Comparison of ENCODE assay signal across 9 mouse cellular contexts in the genomic region with DNA sequence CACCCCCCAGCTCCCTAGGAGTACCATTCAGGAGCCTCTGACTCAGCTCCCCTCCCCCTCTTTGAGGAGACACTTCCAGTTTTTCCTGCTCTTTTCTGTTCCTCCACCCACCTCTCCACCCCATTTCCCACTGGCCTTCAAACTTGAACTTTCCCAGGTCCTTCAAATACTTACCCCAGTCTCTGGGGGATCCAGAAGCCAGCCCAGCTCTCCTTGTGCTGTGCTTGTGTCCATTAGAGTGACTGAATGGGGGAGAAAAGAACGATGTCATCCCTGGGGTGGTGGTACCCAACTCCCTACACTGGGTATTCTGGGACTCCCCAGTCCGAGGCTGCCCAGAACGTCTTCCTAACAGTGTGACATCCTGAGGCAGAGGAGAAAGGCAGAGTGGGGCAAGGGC. TPM values are rescaled to one million over a fixed set of nuclear protein-coding genes. Genes with fewer than 3 reads are reported as not detected.
DNase-seq lines count a peak whose midpoint lies in the region; ATAC-seq lines count a peak whose summit lies in the region.
"Had no signal": no experiment of that assay in that cellular context is flagged by ENCODE, and none has a peak within 500 bp of the region (broad histone marks: within the 10 kb centered on the region; RNA-seq: fewer than 3 reads in every experiment).

No protein-coding gene starts in this region.

- no peaks in the 10 kb centered on the region for H3K36me3 ChIP-seq in kidney, embryonic 16.5 days (ENCODE audit: insufficient read depth, low read length)
- H3K36me3 ChIP-seq in embryonic facial prominence, embryonic 14.5 days (ENCODE audit: control insufficient read depth, insufficient read depth, low read length) = no peaks in the 10 kb centered on the region
- H3K36me3 ChIP-seq in liver, embryonic 12.5 days = no peaks in the 10 kb centered on the region

- H3K9me3 ChIP-seq in kidney, embryonic 16.5 days (ENCODE audit: low read length) = no peaks in the 10 kb centered on the region
- H3K9me3 ChIP-seq in embryonic facial prominence, embryonic 14.5 days (ENCODE audit: control insufficient read depth, low read length) = no peaks in the 10 kb centered on the region
- H3K9me3 ChIP-seq in liver, embryonic 12.5 days (replicated peaks) = no peaks in the 10 kb centered on the region

- peak overlapping the region; percentile 51; the same call in 1 of the 2 replicates for H3K4me3 ChIP-seq in kidney, embryonic 16.5 days (ENCODE audit: low read length)
- H3K4me3 ChIP-seq in brown adipose tissue, adult 24 weeks (ENCODE audit: insufficient read depth, low read depth, low read length) = no peak overlapping the region
- H3K4me3 ChIP-seq in embryonic facial prominence, embryonic 14.5 days (ENCODE audit: low read depth, low read length) = peak overlapping the region; percentile 61; the same call in 1 of the 2 replicates
- H3K4me3 ChIP-seq in liver, embryonic 12.5 days = no peak overlapping the region

- H3K4me2 ChIP-seq in kidney, embryonic 16.5 days (replicated peaks; ENCODE audit: low read depth, low read length) = peak overlapping the region; percentile 77
- H3K4me2 ChIP-seq in embryonic facial prominence, embryonic 14.5 days (ENCODE audit: low read depth, low read length) = peak overlapping the region; percentile 97
- peak overlapping the region; percentile 83 for H3K4me2 ChIP-seq in liver, embryonic 12.5 days

- H3K9ac ChIP-seq in kidney, embryonic 16.5 days (replicated peaks; ENCODE audit: low read length) = no peak overlapping the region
- no peak overlapping the region for H3K9ac ChIP-seq in embryonic facial prominence, embryonic 14.5 days (ENCODE audit: low read depth, low read length)
- H3K9ac ChIP-seq in liver, embryonic 12.5 days = no peak overlapping the region

- ATAC-seq in kidney, embryonic 16.5 days (ENCODE audit: low FRiP score, low TSS enrichment) = peak; percentile 6
- ATAC-seq in embryonic facial prominence, embryonic 14.5 days (ENCODE audit: low read depth) = no peak
- no peak; the same call in 1 of the 2 replicates for ATAC-seq in liver, embryonic 12.5 days
- ATAC-seq in inflammation-experienced regulatory T-cells, adult 6 months = no peak

- 10% methylated on average over 3 of the region's 3 CpGs for WGBS in kidney, embryonic 16.5 days
- WGBS in embryonic facial prominence, embryonic 14.5 days = 10% methylated on average over 3 of the region's 3 CpGs
- 16% methylated on average over 3 of the region's 3 CpGs for WGBS in liver, embryonic 12.5 days (ENCODE audit: insufficient replicate concordance)

- no peaks in the 10 kb centered on the region for H3K27me3 ChIP-seq in kidney, embryonic 16.5 days (ENCODE audit: insufficient read depth, low read length)
- no peaks in the 10 kb centered on the region for H3K27me3 ChIP-seq in embryonic facial prominence, embryonic 14.5 days (replicated peaks; ENCODE audit: control insufficient read depth, insufficient read depth, low read length)
- peaks cover 14% of the 10 kb centered on the region; the same call in 1 of the 2 replicates for H3K27me3 ChIP-seq in liver, embryonic 12.5 days (replicated peaks)

- DNase-seq in kidney, postnatal 10 days = no peak
- no peak for DNase-seq in embryonic facial prominence, embryonic 14.5 days (ENCODE audit: low spot score)
- no peak for DNase-seq in adrenal gland, postnatal 36 days
- DNase-seq: retina, postnatal 1 day had no signal

- no peak overlapping the region for H3K27ac ChIP-seq in kidney, embryonic 16.5 days (ENCODE audit: low read length)
- peak overlapping the region; percentile 12; the same call in 1 of the 2 replicates for H3K27ac ChIP-seq in brown adipose tissue, adult 24 weeks (replicated peaks; ENCODE audit: low read depth, low read length)
- no peak overlapping the region for H3K27ac ChIP-seq in embryonic facial prominence, embryonic 14.5 days (replicated peaks; ENCODE audit: low read depth, low read length)
- no peak overlapping the region for H3K27ac ChIP-seq in liver, embryonic 12.5 days

- H3K4me1 ChIP-seq in kidney, embryonic 16.5 days (ENCODE audit: insufficient read depth, low read length) = peaks cover 21% of the 10 kb centered on the region
- H3K4me1 ChIP-seq in brown adipose tissue, adult 24 weeks (ENCODE audit: control insufficient read depth, insufficient read depth, insufficient read length, low read length) = peaks cover 12% of the 10 kb centered on the region
- H3K4me1 ChIP-seq in embryonic facial prominence, embryonic 14.5 days (ENCODE audit: control insufficient read depth, insufficient read depth, low read length) = peaks cover 21% of the 10 kb centered on the region
- H3K4me1 ChIP-seq in liver, embryonic 12.5 days = peaks cover 19% of the 10 kb centered on the region

RNA-seq across cellular contexts. Expression of gene Epha1, which starts 1.1 kb away (rescaled TPM):
- 8.2 and 8.6 TPM in 2 replicates for polyA plus RNA-seq in kidney, embryonic 16.5 days (2015; fragmentation: Nextera tagmentation; extraction: Ambion mirVana)
- not detected in 2 replicates for polyA plus RNA-seq in brown adipose tissue, adult 24 weeks (2012; ENCODE audit: insufficient read depth, insufficient read length, missing spikeins)
- polyA plus RNA-seq in embryonic facial prominence, embryonic 14.5 days (2014; fragmentation: Nextera tagmentation; extraction: Ambion mirVana) = 3.8 and 4.3 TPM in 2 replicates
- 2.6 and 3.4 TPM in 2 replicates for polyA plus RNA-seq in liver, embryonic 12.5 days (2016; fragmentation: Nextera tagmentation; extraction: Ambion mirVana)
- under 1 TPM; 0.46 to 0.49 TPM for total RNA-seq in adrenal gland, postnatal 36 days (2021)
- under 1 TPM; 0.19 to 0.69 (median 0.67) TPM for polyA plus RNA-seq in inflammation-experienced regulatory T-cells, adult 6 months (2017; shearing (Covaris generic))

RNA-seq across cellular contexts. Expression of gene Zyx, which starts 22.6 kb away (rescaled TPM):
- 115 and 130 TPM in 2 replicates for polyA plus RNA-seq in kidney, embryonic 16.5 days (2015; fragmentation: Nextera tagmentation; extraction: Ambion mirVana)
- 16.2 and 22.0 TPM in 2 replicates for polyA plus RNA-seq in brown adipose tissue, adult 24 weeks (2012; ENCODE audit: insufficient read depth, insufficient read length, missing spikeins)
- polyA plus RNA-seq in embryonic facial prominence, embryonic 14.5 days (2014; fragmentation: Nextera tagmentation; extraction: Ambion mirVana) = 155 and 156 TPM in 2 replicates
- polyA plus RNA-seq in liver, embryonic 12.5 days (2016; fragmentation: Nextera tagmentation; extraction: Ambion mirVana) = 66.3 and 66.5 TPM in 2 replicates
- total RNA-seq in adrenal gland, postnatal 36 days (2021) = 100 to 1,000 TPM; 107 to 144 TPM
- polyA plus RNA-seq in inflammation-experienced regulatory T-cells, adult 6 months (2017; shearing (Covaris generic)) = 100 to 1,000 TPM in 1 of 3 experiments, 10 to 100 TPM in 2; 39.3 to 108 (median 40.8) TPM

RNA-seq across cellular contexts. Expression of gene Tas2r143, which starts 28.0 kb away (rescaled TPM):
- not detected in 2 replicates for polyA plus RNA-seq in kidney, embryonic 16.5 days (2015; fragmentation: Nextera tagmentation; extraction: Ambion mirVana)
- polyA plus RNA-seq in brown adipose tissue, adult 24 weeks (2012; ENCODE audit: insufficient read depth, insufficient read length, missing spikeins) = not detected in 2 replicates
- polyA plus RNA-seq in embryonic facial prominence, embryonic 14.5 days (2014; fragmentation: Nextera tagmentation; extraction: Ambion mirVana) = not detected in 2 replicates
- not detected in 2 replicates for polyA plus RNA-seq in liver, embryonic 12.5 days (2016; fragmentation: Nextera tagmentation; extraction: Ambion mirVana)
- 1 to 10 TPM; 2.3 to 5.9 TPM for total RNA-seq in adrenal gland, postnatal 36 days (2021)
- not detected for polyA plus RNA-seq in inflammation-experienced regulatory T-cells, adult 6 months (2017; shearing (Covaris generic))

RNA-seq across cellular contexts. Expression of gene Tas2r135, which starts 33.2 kb away (rescaled TPM):
- polyA plus RNA-seq in kidney, embryonic 16.5 days (2015; fragmentation: Nextera tagmentation; extraction: Ambion mirVana) = not detected in 2 replicates
- not detected in 2 replicates for polyA plus RNA-seq in brown adipose tissue, adult 24 weeks (2012; ENCODE audit: insufficient read depth, insufficient read length, missing spikeins)
- polyA plus RNA-seq in embryonic facial prominence, embryonic 14.5 days (2014; fragmentation: Nextera tagmentation; extraction: Ambion mirVana) = not detected in 2 replicates
- not detected in 2 replicates for polyA plus RNA-seq in liver, embryonic 12.5 days (2016; fragmentation: Nextera tagmentation; extraction: Ambion mirVana)
- 1 to 10 TPM; 1.3 to 6.4 TPM for total RNA-seq in adrenal gland, postnatal 36 days (2021)
- not detected for polyA plus RNA-seq in inflammation-experienced regulatory T-cells, adult 6 months (2017; shearing (Covaris generic))
- total RNA-seq: left cerebral cortex, postnatal 36 days had no signal

RNA-seq across cellular contexts. Expression of gene Fam131b, which starts 47.6 kb away (rescaled TPM):
- polyA plus RNA-seq in kidney, embryonic 16.5 days (2015; fragmentation: Nextera tagmentation; extraction: Ambion mirVana) = 0.11 and 0.13 TPM in 2 replicates
- polyA plus RNA-seq in brown adipose tissue, adult 24 weeks (2012; ENCODE audit: insufficient read depth, insufficient read length, missing spikeins) = not detected in 2 replicates
- polyA plus RNA-seq in embryonic facial prominence, embryonic 14.5 days (2014; fragmentation: Nextera tagmentation; extraction: Ambion mirVana) = 0.43 and 0.46 TPM in 2 replicates
- not detected in 2 replicates for polyA plus RNA-seq in liver, embryonic 12.5 days (2016; fragmentation: Nextera tagmentation; extraction: Ambion mirVana)
- under 1 TPM; 0.23 to 0.60 TPM for total RNA-seq in adrenal gland, postnatal 36 days (2021)
- polyA plus RNA-seq in inflammation-experienced regulatory T-cells, adult 6 months (2017; shearing (Covaris generic)) = not detected

Comparison
In these comparisons a context has a peak if more than half of its experiments do, and no peak if none do; other contexts are left out.
1. H3K4me3 ChIP-seq: peak in kidney, embryonic 16.5 days (single experiment) and embryonic facial prominence, embryonic 14.5 days (single experiment); none in brown adipose tissue, adult 24 weeks (single experiment) and liver, embryonic 12.5 days (single experiment).
2. Peak in every context shown above with its lines, with median percentiles within 50 percentile points of each other: H3K4me2 ChIP-seq.